Mouse (Mus musculus): ENCODE results near the gene Gm17949. TPM values are rescaled to one million over a fixed set of nuclear protein-coding genes. Genes with fewer than 3 reads are reported as not detected.

The Gm17949 gene
- total and polyA plus RNA-seq, 2 experiments from 2014 or later, result 0.28 TPM; not detected in 1

GRCm38 (mm10) chr17:56989467-56990114, 21.7 kb upstream of the Gm17949 start:
- peak; percentile 94 for DNase-seq (ENCODE audit: low spot score)
- TF ChIP-seq CTCF (IDR thresholded peaks at IDR 0.05; ENCODE audit: low read depth), result no peak; the same call in 1 of the 2 replicates
- peak overlapping the region; percentile 82 for H3K27ac ChIP-seq
- 2% methylated on average over 25 of the region's 25 CpGs for WGBS
- H3K9ac ChIP-seq (replicated peaks; ENCODE audit: low read length), result peak overlapping the region; percentile 79
- ATAC-seq, result peak; percentile 93
- no peaks in the 10 kb centered on the region for H3K9me3 ChIP-seq (ENCODE audit: low read length)
- peaks cover 19% of the 10 kb centered on the region for H3K36me3 ChIP-seq (ENCODE audit: insufficient read depth, low read length)
- peaks cover 6% of the 10 kb centered on the region for H3K4me1 ChIP-seq (ENCODE audit: insufficient read depth, low read length)
- H3K4me3 ChIP-seq (ENCODE audit: low read length), result peak overlapping the region; percentile 77
- peak overlapping the region; percentile 89 for H3K4me2 ChIP-seq (ENCODE audit: low read depth, low read length)
- H3K27me3 ChIP-seq (ENCODE audit: insufficient read depth, low read length), result no peaks in the 10 kb centered on the region

DNA sequence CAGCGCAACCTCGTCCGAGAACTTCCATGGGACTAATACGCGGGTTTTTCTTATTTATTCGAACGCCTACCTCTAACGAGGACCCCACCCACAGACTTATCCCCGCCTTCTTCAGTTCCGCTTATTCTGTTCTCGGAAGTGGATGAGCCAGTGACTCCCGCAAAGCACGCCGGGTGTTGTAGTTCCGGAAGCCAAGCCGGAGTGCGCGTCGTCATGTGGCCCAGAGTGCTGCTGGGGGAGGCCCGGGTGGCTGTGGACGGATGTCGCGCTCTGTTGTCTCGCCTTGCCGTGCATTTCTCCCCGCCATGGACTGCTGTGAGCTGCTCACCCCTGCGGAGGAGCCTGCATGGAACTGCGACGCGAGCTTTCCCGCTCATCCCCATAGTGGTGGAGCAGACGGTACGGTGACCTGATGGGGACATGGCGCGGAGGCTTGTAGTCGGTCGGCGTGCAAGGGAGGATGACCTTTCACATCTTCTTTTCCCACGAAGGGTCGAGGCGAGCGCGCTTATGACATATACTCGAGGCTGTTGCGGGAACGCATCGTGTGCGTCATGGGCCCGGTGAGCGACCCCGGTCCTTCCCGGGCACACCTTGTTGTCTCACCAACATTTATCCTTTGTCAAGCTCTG, 21.0 kb upstream of the Gm17949 start, which contains the start of gene Clpp:
Gene Clpp (plus strand): TSS at position 191 of the 632 bp plus-strand sequence.
- peaks cover 22% of the 10 kb centered on the region for H3K36me3 ChIP-seq (ENCODE audit: insufficient read depth, low read length)
- peak within 1 kb of the TSS; percentile 77 for H3K4me3 ChIP-seq (ENCODE audit: low read length)
- H3K27ac ChIP-seq, result peak within 1 kb of the TSS; percentile 82
- H3K9me3 ChIP-seq (ENCODE audit: low read length), result no peaks in the 10 kb centered on the region
- DNase-seq (ENCODE audit: low spot score) (peak; percentile 98), ATAC-seq (peak; percentile 97)
- no peaks in the 10 kb centered on the region for H3K27me3 ChIP-seq (ENCODE audit: insufficient read depth, low read length)
- H3K4me2 ChIP-seq (ENCODE audit: low read depth, low read length), result peak within 1 kb of the TSS; percentile 89
- no peak; the same call in 1 of the 2 replicates for TF ChIP-seq CTCF (IDR thresholded peaks at IDR 0.05; ENCODE audit: low read depth)
- peak within 1 kb of the TSS; percentile 79 for H3K9ac ChIP-seq (replicated peaks; ENCODE audit: low read length)
- H3K4me1 ChIP-seq (ENCODE audit: insufficient read depth, low read length), result peaks cover 6% of the 10 kb centered on the region
- under 1% methylated on average over 52 of the region's 52 CpGs for WGBS

GRCm38 (mm10) chr17:56990966-56991365, 20.3 kb upstream of the Gm17949 start:
- Histone ChIP-seq H3K36me3 (ENCODE audit: insufficient read depth, low read length) (peaks cover 29% of the 10 kb centered on the region), H3K27me3 (ENCODE audit: insufficient read depth, low read length) (no peaks in the 10 kb centered on the region), H3K4me1 (ENCODE audit: insufficient read depth, low read length) (peaks cover 6% of the 10 kb centered on the region), H3K9me3 (ENCODE audit: low read length) (no peaks in the 10 kb centered on the region), H3K4me2 (ENCODE audit: low read depth, low read length) (peak overlapping the region; percentile 89), H3K27ac (no peak overlapping the region), H3K4me3 (ENCODE audit: low read length) (peak overlapping the region; percentile 77), H3K9ac (replicated peaks; ENCODE audit: low read length) (peak overlapping the region; percentile 79)
- no peak for TF ChIP-seq CTCF (IDR thresholded peaks at IDR 0.05; ENCODE audit: low read depth)
- WGBS, result 74% methylated on average over 2 of the region's 2 CpGs
- no peak for DNase-seq (ENCODE audit: low spot score)
- ATAC-seq, result no peak

- Histone ChIP-seq H3K9ac (replicated peaks; ENCODE audit: low read length) (no peak overlapping the region), H3K9me3 (ENCODE audit: low read length) (no peaks in the 10 kb centered on the region), H3K36me3 (ENCODE audit: insufficient read depth, low read length) (peaks cover 40% of the 10 kb centered on the region), H3K4me2 (ENCODE audit: low read depth, low read length) (no peak overlapping the region), H3K27ac (no peak overlapping the region), H3K4me1 (ENCODE audit: insufficient read depth, low read length) (peaks cover 9% of the 10 kb centered on the region), H3K4me3 (ENCODE audit: low read length) (no peak overlapping the region), H3K27me3 (ENCODE audit: insufficient read depth, low read length) (no peaks in the 10 kb centered on the region)
- ATAC-seq (no peak), DNase-seq (ENCODE audit: low spot score) (no peak)
- no peak for TF ChIP-seq CTCF (IDR thresholded peaks at IDR 0.05; ENCODE audit: low read depth)
- 91% methylated on average over 8 of the region's 8 CpGs for WGBS
Observed at GRCm38 (mm10) chr17:56995046-56995445, 16.2 kb upstream of the Gm17949 start.

DNA sequence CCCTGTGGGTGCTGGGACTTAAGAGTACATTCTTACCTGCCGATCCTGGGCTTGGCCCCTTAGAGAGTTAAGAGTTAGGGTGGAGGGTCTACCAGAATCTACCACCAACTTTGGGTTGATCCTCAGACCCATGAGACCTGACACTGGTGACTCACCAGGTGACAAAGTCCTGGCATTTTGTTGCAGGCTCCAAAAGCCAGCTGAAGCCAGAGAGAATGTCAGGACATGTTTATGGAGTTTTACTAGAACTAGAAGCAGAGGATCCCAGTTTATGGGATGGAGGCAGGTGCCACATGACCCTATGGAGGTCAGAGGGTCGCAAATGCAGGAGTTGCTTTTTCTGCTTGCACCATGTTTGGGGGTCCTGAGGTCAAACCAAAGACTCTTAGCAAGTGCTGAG, 14.8 kb upstream of the Gm17949 start:
- Histone ChIP-seq H3K36me3 (ENCODE audit: insufficient read depth, low read length) (peaks cover 45% of the 10 kb centered on the region), H3K4me3 (ENCODE audit: low read length) (no peak overlapping the region), H3K4me1 (ENCODE audit: insufficient read depth, low read length) (0 out of 2 replicates have a peak, but pooled peaks cover 3% of the 10 kb centered on the region), H3K9me3 (ENCODE audit: low read length) (no peaks in the 10 kb centered on the region), H3K27ac (peak overlapping the region; percentile 86; the same call in 1 of the 2 replicates), H3K27me3 (ENCODE audit: insufficient read depth, low read length) (no peaks in the 10 kb centered on the region), H3K4me2 (ENCODE audit: low read depth, low read length) (peak overlapping the region; percentile 73), H3K9ac (replicated peaks; ENCODE audit: low read length) (no peak overlapping the region)
- WGBS, result 76% methylated on average over 2 of the region's 2 CpGs
- no peak for ATAC-seq
- DNase-seq (ENCODE audit: low spot score), result no peak
- TF ChIP-seq CTCF (IDR thresholded peaks at IDR 0.05; ENCODE audit: low read depth), result no peak

DNA sequence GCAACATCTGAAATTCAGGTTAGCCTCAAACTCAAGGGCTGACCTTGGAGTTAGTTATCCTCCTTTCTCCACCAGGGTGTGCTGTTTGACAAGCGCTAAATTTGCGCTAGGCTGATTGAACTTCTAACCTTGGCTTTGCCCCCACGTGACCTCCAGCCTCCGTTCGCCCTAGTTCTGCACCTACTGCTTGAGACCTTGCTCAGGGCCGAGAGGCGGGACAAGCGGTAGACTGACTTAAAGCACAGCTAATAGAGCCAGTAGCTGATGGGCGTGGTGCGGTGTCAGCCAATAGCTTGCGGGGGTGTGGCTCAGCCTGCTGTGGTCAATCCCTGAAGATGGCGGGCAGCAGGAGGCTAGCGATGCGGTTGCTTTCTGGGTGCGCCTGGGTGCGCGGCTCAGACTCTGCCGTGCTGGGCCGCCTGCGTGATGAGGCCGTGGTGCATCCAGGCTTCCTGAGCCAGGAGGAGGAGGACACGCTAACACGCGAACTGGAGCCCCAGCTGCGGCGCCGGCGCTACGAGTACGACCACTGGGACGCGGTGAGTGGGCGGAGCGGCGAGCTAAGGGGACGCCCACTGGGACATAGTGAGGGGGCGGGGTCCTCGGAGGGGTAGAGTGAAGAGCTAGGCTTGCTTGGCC, 14.1 kb upstream of the Gm17949 start, which contains the start of gene Alkbh7:
Gene Alkbh7 (plus strand): TSS at position 311 of the 639 bp plus-strand sequence.
- peak; percentile 96 for DNase-seq (ENCODE audit: low spot score)
- peaks cover 45% of the 10 kb centered on the region for H3K36me3 ChIP-seq (ENCODE audit: insufficient read depth, low read length)

More for the DNA sequence above, 14.1 kb upstream of the Gm17949 start, which contains the start of gene Alkbh7:
- peak; percentile 98 for ATAC-seq
- H3K4me2 ChIP-seq (ENCODE audit: low read depth, low read length), result peak within 1 kb of the TSS; percentile 73
- no peaks in the 10 kb centered on the region for H3K9me3 ChIP-seq (ENCODE audit: low read length)
- WGBS, result under 1% methylated on average over 37 of the region's 38 CpGs
- H3K27me3 ChIP-seq (ENCODE audit: insufficient read depth, low read length), result no peaks in the 10 kb centered on the region
- H3K4me1 ChIP-seq (ENCODE audit: insufficient read depth, low read length), result 0 out of 2 replicates have a peak, but pooled peaks cover 3% of the 10 kb centered on the region
- TF ChIP-seq CTCF (IDR thresholded peaks at IDR 0.05; ENCODE audit: low read depth), result peak; percentile 84
- peak within 1 kb of the TSS; percentile 85 for H3K4me3 ChIP-seq (ENCODE audit: low read length)
- H3K9ac ChIP-seq (replicated peaks; ENCODE audit: low read length), result peak within 1 kb of the TSS; percentile 71
- H3K27ac ChIP-seq, result peak within 1 kb of the TSS; percentile 86
